Mouse (Mus musculus): ENCODE results near the gene Kif2c. TPM values are rescaled to one million over a fixed set of nuclear protein-coding genes. Genes with fewer than 3 reads are reported as not detected.

The Kif2c gene
- total and polyA plus RNA-seq, 3 experiments = 32.6 to 45.1 TPM; not detected in 1

- TF ChIP-seq USF1 (IDR thresholded peaks at IDR 0.05; ENCODE audit: low read depth, low read length) (no peak), TAL1 (IDR thresholded peaks at IDR 0.05; ENCODE audit: low read length) (no peak), MAZ (IDR thresholded peaks at IDR 0.05; ENCODE audit: low read depth, low read length) (no peak), ZNF384 (IDR thresholded peaks at IDR 0.05; ENCODE audit: low read depth, low read length) (no peak), ETS1 (IDR thresholded peaks at IDR 0.05; ENCODE audit: low read depth, low read length) (no peak), CHD1 (IDR thresholded peaks at IDR 0.05; ENCODE audit: low read depth, low read length) (no peak), BHLHE40 (IDR thresholded peaks at IDR 0.05; ENCODE audit: borderline replicate concordance, low read depth, low read length) (no peak), EP300 (IDR thresholded peaks at IDR 0.05; ENCODE audit: low read depth in 1 of 2, low read length in 2 of 2) (no peak), KAT2A (conservative IDR thresholded peaks at IDR 0.05; ENCODE audit: low read depth, low read length) (no peak), ZC3H11A (IDR thresholded peaks at IDR 0.05; ENCODE audit: low read depth, low read length) (no peak), ZKSCAN1 (IDR thresholded peaks at IDR 0.05; ENCODE audit: low read depth, low read length) (no peak), RAD21 (IDR thresholded peaks at IDR 0.05; ENCODE audit: low read depth, low read length) (no peak), USF2 (IDR thresholded peaks at IDR 0.05; ENCODE audit: borderline replicate concordance in 1 of 2, insufficient read depth in 1 of 2, low read depth in 1 of 2, low read length in 2 of 2) (no peak), POLR2A (IDR thresholded peaks at IDR 0.05; ENCODE audit: control insufficient read depth in 1 of 2, insufficient read depth in 1 of 2, low read depth in 1 of 2, low read length in 2 of 2, poor library complexity in 1 of 2) (no peak), GABPA (IDR thresholded peaks at IDR 0.05; ENCODE audit: low read depth, low read length) (no peak), CHD2 (IDR thresholded peaks at IDR 0.05; ENCODE audit: low read length) (no peak)
- DNase-seq (ENCODE audit: low read depth, low spot score) = no peak
- Histone ChIP-seq H3K27ac (ENCODE audit: control insufficient read depth, low read depth, low read length) (no peak overlapping the region), H3K36me3 (ENCODE audit: control insufficient read depth in 1 of 2, insufficient read depth in 2 of 2, low read length in 2 of 2) (peaks cover 0 to 21% of the 10 kb centered on the region in 2 experiments; a peak in 2 of 4 replicates), H3K9me3 (replicated peaks; ENCODE audit: insufficient read depth, low read length) (no peaks in the 10 kb centered on the region), H3K79me2 (ENCODE audit: control insufficient read depth, insufficient read depth, low read length, poor library complexity) (no peaks in the 10 kb centered on the region; the same call in 1 of the 2 replicates), H3K9ac (ENCODE audit: control insufficient read depth, low read depth, low read length, poor library complexity, severe bottlenecking) (no peak overlapping the region), H3K4me3 (ENCODE audit: control insufficient read depth in 1 of 2, insufficient read depth in 1 of 2, low read depth in 2 of 2, low read length in 2 of 2) (no peak overlapping the region), H3K27me3 (ENCODE audit: control insufficient read depth in 1 of 2, insufficient read depth in 2 of 2, low read length in 2 of 2) (no peaks in the 10 kb centered on the region), H3K4me1 (ENCODE audit: control insufficient read depth in 1 of 2, insufficient read depth in 2 of 2, low read length in 2 of 2) (no peaks in the 10 kb centered on the region)
These were observed 21.3 kb downstream of the Kif2c start for GRCm38 (mm10) chr4:117161183-117161582.

- Histone ChIP-seq H3K9me3 (replicated peaks; ENCODE audit: insufficient read depth, low read length) (no peaks in the 10 kb centered on the region), H3K79me2 (ENCODE audit: control insufficient read depth, insufficient read depth, low read length, poor library complexity) (peaks cover 12% of the 10 kb centered on the region), H3K9ac (ENCODE audit: control insufficient read depth, low read depth, low read length, poor library complexity, severe bottlenecking) (no peak overlapping the region), H3K36me3 (ENCODE audit: control insufficient read depth in 1 of 2, insufficient read depth in 2 of 2, low read length in 2 of 2) (peaks cover 0 to 16% of the 10 kb centered on the region in 2 experiments; a peak in 2 of 4 replicates), H3K4me1 (ENCODE audit: control insufficient read depth in 1 of 2, insufficient read depth in 2 of 2, low read length in 2 of 2) (no peaks in the 10 kb centered on the region), H3K4me3 (ENCODE audit: control insufficient read depth in 1 of 2, insufficient read depth in 1 of 2, low read depth in 2 of 2, low read length in 2 of 2) (no peak overlapping the region), H3K27me3 (ENCODE audit: control insufficient read depth in 1 of 2, insufficient read depth in 2 of 2, low read length in 2 of 2) (no peaks in the 10 kb centered on the region), H3K27ac (ENCODE audit: control insufficient read depth, low read depth, low read length) (no peak overlapping the region)
- no peak for TF ChIP-seq SMC3 (IDR thresholded peaks at IDR 0.05; ENCODE audit: low read depth, low read length)
- no peak for TF ChIP-seq ZMIZ1 (IDR thresholded peaks at IDR 0.05; ENCODE audit: low read depth, low read length)
- TF ChIP-seq RCOR1 (IDR thresholded peaks at IDR 0.05; ENCODE audit: low read depth, low read length) = no peak
- TF ChIP-seq E2F4 (IDR thresholded peaks at IDR 0.05; ENCODE audit: borderline replicate concordance, low read depth, low read length) = no peak
- TF ChIP-seq HCFC1 (IDR thresholded peaks at IDR 0.05; ENCODE audit: low read depth, low read length) = no peak
- no peak for TF ChIP-seq BHLHE40 (IDR thresholded peaks at IDR 0.05; ENCODE audit: borderline replicate concordance, low read depth, low read length)
- no peak for TF ChIP-seq RAD21 (IDR thresholded peaks at IDR 0.05; ENCODE audit: low read depth, low read length)
- TF ChIP-seq MYC (IDR thresholded peaks at IDR 0.05; ENCODE audit: low read depth, low read length) = no peak
- no peak for DNase-seq (ENCODE audit: low read depth, low spot score)
These were observed 22.8 kb downstream of the Kif2c start for GRCm38 (mm10) chr4:117159666-117160065.
